ENCODE assay signal across 12 mouse cellular contexts in the genomic region with DNA sequence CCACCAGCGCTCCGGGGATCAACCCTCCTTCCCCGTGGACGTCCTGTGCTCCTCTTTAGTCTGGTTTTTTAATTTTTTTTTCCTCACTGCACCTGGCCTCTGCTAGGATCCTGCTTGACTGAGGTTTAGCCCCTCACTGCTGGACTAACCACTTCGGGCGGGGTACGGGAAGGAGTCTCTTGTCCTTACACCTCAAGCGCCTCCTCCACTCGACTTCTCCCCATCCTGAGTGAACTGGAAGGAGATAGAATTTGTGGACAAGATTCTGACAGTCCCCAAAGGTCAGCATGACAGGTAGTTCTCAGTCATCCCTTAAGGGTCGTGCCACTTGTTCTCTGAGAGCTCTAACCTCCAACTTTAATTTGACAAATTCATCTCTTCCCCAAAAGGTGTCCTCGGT. TPM values are rescaled to one million over a fixed set of nuclear protein-coding genes. Genes with fewer than 3 reads are reported as not detected.
DNase-seq lines count a peak whose midpoint lies in the region; ATAC-seq and TF ChIP-seq lines count a peak whose summit lies in the region.
"Had no signal": no experiment of that assay in that cellular context is flagged by ENCODE, and none has a peak within 500 bp of the region (broad histone marks: within the 10 kb centered on the region; RNA-seq: fewer than 3 reads in every experiment).

No protein-coding gene starts in this region.

- no peak for TF ChIP-seq CTCF in E14TG2a.4 (conservative IDR thresholded peaks at IDR 0.05; ENCODE audit: low read length)

- peaks cover 39% of the 10 kb centered on the region for H3K4me1 ChIP-seq in heart, embryonic 12.5 days (replicated peaks)
- peaks cover 66% of the 10 kb centered on the region for H3K4me1 ChIP-seq in E14TG2a.4 (replicated peaks; ENCODE audit: low read depth, low read length)
- no peaks in the 10 kb centered on the region for H3K4me1 ChIP-seq in forebrain, embryonic 14.5 days (ENCODE audit: control insufficient read depth, insufficient read depth, low read length)
- peaks cover 24% of the 10 kb centered on the region for H3K4me1 ChIP-seq in liver, embryonic 12.5 days

- intact Hi-C loops in heart, postnatal 14 days (cut with DNase I), result loop anchor here (5.0 kb wide), 1 partner anchor 842 kb away; no protein-coding TSS in a partner anchor
- intact Hi-C loops in gastrocnemius, postnatal 36 days (cut with DNase I), result no loop called here

- peaks cover 94% of the 10 kb centered on the region for H3K27me3 ChIP-seq in heart, embryonic 12.5 days (replicated peaks)
- H3K27me3 ChIP-seq in E14TG2a.4 (ENCODE audit: insufficient read depth, low read length), result peaks cover 96% of the 10 kb centered on the region
- H3K27me3 ChIP-seq in forebrain, embryonic 14.5 days (replicated peaks; ENCODE audit: control insufficient read depth, insufficient read depth, low read length), result peaks cover 95% of the 10 kb centered on the region
- H3K27me3 ChIP-seq in liver, embryonic 12.5 days (replicated peaks), result peaks cover 98% of the 10 kb centered on the region

- DNase-seq in heart, postnatal 14 days, result no peak
- DNase-seq in forebrain, embryonic 14.5 days (ENCODE audit: low spot score), result no peak
- no peak for DNase-seq in adrenal gland, postnatal 10 days
- DNase-seq in gastrocnemius, postnatal 36 days, result no peak
- DNase-seq in layer of hippocampus, postnatal 36 days, result no peak
- DNase-seq: B cell, adult 2 months had no signal

- H3K4me3 ChIP-seq in heart, embryonic 12.5 days, result peak overlapping the region; percentile 50
- H3K4me3 ChIP-seq in E14TG2a.4 (replicated peaks; ENCODE audit: low read length), result peak overlapping the region; percentile 71
- H3K4me3 ChIP-seq in forebrain, embryonic 14.5 days (ENCODE audit: low read depth, low read length), result peak overlapping the region; percentile 11; the same call in 1 of the 2 replicates
- H3K4me3 ChIP-seq in liver, embryonic 12.5 days, result peak overlapping the region; percentile 40; the same call in 1 of the 2 replicates

- H3K27ac ChIP-seq in heart, embryonic 12.5 days (ENCODE audit: poor library complexity, severe bottlenecking), result no peak overlapping the region
- H3K27ac ChIP-seq in forebrain, embryonic 14.5 days (ENCODE audit: low read depth, low read length), result no peak overlapping the region
- H3K27ac ChIP-seq in liver, embryonic 12.5 days, result no peak overlapping the region

- no peak overlapping the region for H3K9ac ChIP-seq in heart, embryonic 12.5 days
- no peak overlapping the region for H3K9ac ChIP-seq in forebrain, embryonic 14.5 days (ENCODE audit: low read length)
- no peak overlapping the region for H3K9ac ChIP-seq in liver, embryonic 12.5 days

- 3% methylated on average over 11 of the region's 11 CpGs for WGBS in heart, embryonic 12.5 days
- WGBS in forebrain, embryonic 14.5 days, result 0% methylated on average over 11 of the region's 11 CpGs
- WGBS in liver, embryonic 12.5 days (ENCODE audit: insufficient replicate concordance), result 3% methylated on average over 11 of the region's 11 CpGs

- peak overlapping the region; percentile 81 for H3K4me2 ChIP-seq in heart, embryonic 12.5 days
- peak overlapping the region; percentile 38 for H3K4me2 ChIP-seq in forebrain, embryonic 14.5 days (ENCODE audit: low read length)
- peak overlapping the region; percentile 62 for H3K4me2 ChIP-seq in liver, embryonic 12.5 days

- no peak for ATAC-seq in heart, embryonic 12.5 days (ENCODE audit: insufficient number of reproducible peaks, low FRiP score)
- no peak for ATAC-seq in forebrain, embryonic 14.5 days
- no peak for ATAC-seq in liver, embryonic 12.5 days

- no peaks in the 10 kb centered on the region for H3K36me3 ChIP-seq in heart, embryonic 12.5 days
- no peaks in the 10 kb centered on the region for H3K36me3 ChIP-seq in E14TG2a.4 (ENCODE audit: insufficient read depth, low read length)
- H3K36me3 ChIP-seq in forebrain, embryonic 14.5 days (ENCODE audit: control insufficient read depth, insufficient read depth, low read length), result no peaks in the 10 kb centered on the region
- H3K36me3 ChIP-seq in liver, embryonic 12.5 days, result no peaks in the 10 kb centered on the region

- no peaks in the 10 kb centered on the region for H3K9me3 ChIP-seq in heart, embryonic 12.5 days (replicated peaks)
- no peaks in the 10 kb centered on the region for H3K9me3 ChIP-seq in E14TG2a.4 (ENCODE audit: low read length)
- H3K9me3 ChIP-seq in forebrain, embryonic 14.5 days (replicated peaks; ENCODE audit: control insufficient read depth, low read length), result no peaks in the 10 kb centered on the region
- H3K9me3 ChIP-seq in liver, embryonic 12.5 days (replicated peaks), result no peaks in the 10 kb centered on the region

RNA-seq across cellular contexts. Expression of gene Pax9, which starts 3.4 kb away (rescaled TPM):
- 0.06 TPM in 1 of 2 replicates, not detected in the other for polyA plus RNA-seq in heart, embryonic 12.5 days (2016; fragmentation: Nextera tagmentation; extraction: Ambion mirVana)
- total RNA-seq in heart, postnatal 14 days (2021), result under 1 TPM; 0.22 to 0.24 TPM
- not detected in 2 replicates for polyA plus RNA-seq in forebrain, embryonic 14.5 days (2014; fragmentation: Nextera tagmentation; extraction: Ambion mirVana)
- polyA plus RNA-seq in liver, embryonic 12.5 days (2016; fragmentation: Nextera tagmentation; extraction: Ambion mirVana), result 0.26 and 0.32 TPM in 2 replicates
- not detected for total RNA-seq in adrenal gland, postnatal 10 days (2021)
- under 1 TPM in 1 of 2 experiments, not detected in 1; 0.12 TPM for total RNA-seq in gastrocnemius, postnatal 36 days (2021)
- not detected for total RNA-seq in layer of hippocampus, postnatal 36 days (2021)
- total RNA-seq: adrenal gland, adult 8-10 months; granulocyte monocyte progenitor cell, adult 5-6 weeks; liver, adult 2 months had no signal
- polyA plus RNA-seq: liver, adult 2 months had no signal

Comparison
In these comparisons a context has a peak if more than half of its experiments do, and no peak if none do; other contexts are left out.
1. H3K4me3 ChIP-seq: peak in every context shown above with its lines; median percentile 71 in E14TG2a.4; 50 in heart, embryonic 12.5 days; 40 in liver, embryonic 12.5 days; 11 in forebrain, embryonic 14.5 days.